Mouse (Mus musculus): ENCODE results near the gene Tst. TPM values are rescaled to one million over a fixed set of nuclear protein-coding genes. Genes with fewer than 3 reads are reported as not detected.
A peak's percentile ranks its signal among the peaks of the same experiment; 100 is the strongest.

The Tst gene
- total RNA-seq, 2 experiments from 2014 or later = 19.6 to 21.2 TPM

GRCm38 (mm10) chr15:78434896-78435520, 29.3 kb upstream of the Tst start:
- DNase-seq = no peak
- intact Hi-C loops (cut with DNase I; ENCODE audit: low total_unique reads) = no loop called here

GRCm38 (mm10) chr15:78431541-78432121, 25.9 kb upstream of the Tst start:
- intact Hi-C loops (cut with DNase I; ENCODE audit: low total_unique reads) = no loop called here
- DNase-seq = no peak

- intact Hi-C loops (cut with DNase I; ENCODE audit: low total_unique reads) = no loop called here
These were observed 25.2 kb upstream of the Tst start for GRCm38 (mm10) chr15:78430874-78431273.

GRCm38 (mm10) chr15:78429871-78430622, 24.3 kb upstream of the Tst start:
- intact Hi-C loops (cut with DNase I; ENCODE audit: low total_unique reads) = no loop called here
- DNase-seq = no peak

More at GRCm38 (mm10) chr15:78430874-78431273, 25.2 kb upstream of the Tst start:
- no peak for DNase-seq

GRCm38 (mm10) chr15:78429139-78429459, 23.4 kb upstream of the Tst start:
- intact Hi-C loops (cut with DNase I; ENCODE audit: low total_unique reads) = no loop called here
- DNase-seq = no peak

- DNase-seq = peak; percentile 87
- intact Hi-C loops (cut with DNase I; ENCODE audit: low total_unique reads) = no loop called here
These were observed 22.9 kb upstream of the Tst start, which contains the start of gene Kctd17 for GRCm38 (mm10) chr15:78428391-78429138. Gene Kctd17 (plus strand): TSS chr15:78428564.

- no peak for DNase-seq
- intact Hi-C loops (cut with DNase I; ENCODE audit: low total_unique reads) = no loop called here
These were observed 19.5 kb upstream of the Tst start for GRCm38 (mm10) chr15:78425230-78425629.

GRCm38 (mm10) chr15:78424507-78424906, 18.8 kb upstream of the Tst start:
- intact Hi-C loops (cut with DNase I; ENCODE audit: low total_unique reads) = no loop called here
- DNase-seq = no peak

- intact Hi-C loops (cut with DNase I; ENCODE audit: low total_unique reads) = loop anchor here (2.0 kb wide), 1 partner anchor 66 kb away; no protein-coding TSS in a partner anchor
- DNase-seq = peak; percentile 86
These were observed 16.6 kb upstream of the Tst start for GRCm38 (mm10) chr15:78422046-78422956.

GRCm38 (mm10) chr15:78420395-78420794, 14.7 kb upstream of the Tst start:
- DNase-seq = no peak
- intact Hi-C loops (cut with DNase I; ENCODE audit: low total_unique reads) = no loop called here

- DNase-seq = no peak
- intact Hi-C loops (cut with DNase I; ENCODE audit: low total_unique reads) = no loop called here
These were observed 11.2 kb upstream of the Tst start for GRCm38 (mm10) chr15:78416937-78417336.

- intact Hi-C loops (cut with DNase I; ENCODE audit: low total_unique reads) = no loop called here
- no peak for DNase-seq
These were observed 8.4 kb upstream of the Tst start for GRCm38 (mm10) chr15:78414157-78414556.

GRCm38 (mm10) chr15:78413719-78414117, 8.0 kb upstream of the Tst start:
- intact Hi-C loops (cut with DNase I; ENCODE audit: low total_unique reads) = no loop called here
- DNase-seq = no peak

- intact Hi-C loops (cut with DNase I; ENCODE audit: low total_unique reads) = no loop called here
- DNase-seq = no peak
These were observed 7.5 kb upstream of the Tst start for GRCm38 (mm10) chr15:78413083-78413718.

- intact Hi-C loops (cut with DNase I; ENCODE audit: low total_unique reads) = no loop called here
- no peak for DNase-seq
These were observed 3.9 kb upstream of the Tst start for GRCm38 (mm10) chr15:78409570-78410052.

GRCm38 (mm10) chr15:78406293-78406934, 707 bp upstream of the Tst start, which contains the start of gene Mpst:
Gene Mpst (plus strand): TSS chr15:78406416.
- DNase-seq = peak; percentile 92

GRCm38 (mm10) chr15:78405098-78405497, 609 bp downstream of the Tst start:
- no peak for DNase-seq

More at GRCm38 (mm10) chr15:78406293-78406934, 707 bp upstream of the Tst start, which contains the start of gene Mpst:
- intact Hi-C loops (cut with DNase I; ENCODE audit: low total_unique reads) = no loop called here

GRCm38 (mm10) chr15:78403896-78404295, 1.8 kb downstream of the Tst start:
- DNase-seq = peak; percentile 34
- intact Hi-C loops (cut with DNase I; ENCODE audit: low total_unique reads) = no loop called here

More at GRCm38 (mm10) chr15:78405098-78405497, 609 bp downstream of the Tst start:
- intact Hi-C loops (cut with DNase I; ENCODE audit: low total_unique reads) = no loop called here
